Mouse (Mus musculus): ENCODE measurements around the gene Itgb6.

GRCm38 (mm10) chr2:60730929-60731328, 8.5 kb upstream of the Itgb6 start:
- TF ChIP-seq POLR2A (IDR thresholded peaks at IDR 0.05; ENCODE audit: insufficient read depth, low read depth, low read length) (no peak), CTCF (IDR thresholded peaks at IDR 0.05; ENCODE audit: insufficient read depth, low read depth, low read length) (no peak)

Data from olfactory bulb, adult 2 months (tissue).